Mouse (Mus musculus): Measurements from ENCODE around the gene Adra2a. TPM values are rescaled to one million over a fixed set of nuclear protein-coding genes. Genes with fewer than 3 reads are reported as not detected.

Gene Adra2a
- 10 to 100 TPM; 10.8 to 13.9 (median 13.1) TPM for total RNA-seq (2022)

DNA sequence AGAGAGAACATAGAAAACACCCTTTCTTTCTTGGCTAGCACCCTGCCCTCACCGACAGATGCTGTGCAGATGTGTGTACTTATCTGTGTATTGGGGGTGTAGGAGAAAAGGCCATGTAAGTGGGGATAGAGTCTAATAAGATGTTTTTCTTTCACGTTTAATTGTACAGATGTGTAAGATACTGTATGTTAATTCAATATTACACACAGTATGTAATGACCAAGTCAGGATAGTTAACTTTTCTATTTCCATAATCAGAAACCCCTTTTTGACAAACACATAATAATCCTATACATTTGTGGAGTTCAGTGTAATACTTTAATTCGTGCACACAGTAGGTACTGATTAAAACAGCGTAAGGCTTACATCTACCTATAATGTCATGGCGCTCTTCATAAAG, at the start of gene Adra2a:
Gene Adra2a (plus strand): TSS at position 301 of the 400 bp plus-strand sequence.
- no peak for DNase-seq (ENCODE audit: low spot score in 2 of 2)

DNA sequence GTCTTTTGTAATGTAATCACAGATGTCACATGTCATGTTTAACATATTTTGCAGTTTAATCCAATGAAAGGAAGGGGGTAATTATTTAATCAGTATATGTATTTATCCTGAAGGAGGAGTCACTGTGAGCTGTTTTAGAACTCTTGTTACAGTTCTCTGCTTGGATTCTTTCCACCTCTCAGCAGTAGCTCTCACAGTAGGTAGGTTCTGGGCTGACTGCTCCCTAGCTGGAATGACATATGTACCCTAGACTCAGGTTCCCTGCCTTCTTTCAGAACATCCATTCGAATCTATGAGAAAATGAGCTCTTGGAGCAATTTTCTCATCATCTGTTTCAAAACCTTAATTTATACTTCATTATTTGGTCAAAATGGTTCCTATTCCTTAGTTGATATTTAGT, 49.7 kb upstream of the Adra2a start:
- DNase-seq (ENCODE audit: low spot score in 2 of 2): no peak

GRCm38 (mm10) chr19:54010973-54011372, 33.0 kb upstream of the Adra2a start:
- DNase-seq (ENCODE audit: low spot score in 2 of 2): no peak

- DNase-seq (ENCODE audit: low spot score in 2 of 2): no peak
These were observed 29.0 kb upstream of the Adra2a start for GRCm38 (mm10) chr19:54014999-54015398.

GRCm38 (mm10) chr19:54015503-54015902, 28.4 kb upstream of the Adra2a start:
- DNase-seq (ENCODE audit: low spot score in 2 of 2): no peak

- no peak for DNase-seq (ENCODE audit: low spot score in 2 of 2)
These were observed 8.9 kb upstream of the Adra2a start for GRCm38 (mm10) chr19:54035100-54035499.

DNA sequence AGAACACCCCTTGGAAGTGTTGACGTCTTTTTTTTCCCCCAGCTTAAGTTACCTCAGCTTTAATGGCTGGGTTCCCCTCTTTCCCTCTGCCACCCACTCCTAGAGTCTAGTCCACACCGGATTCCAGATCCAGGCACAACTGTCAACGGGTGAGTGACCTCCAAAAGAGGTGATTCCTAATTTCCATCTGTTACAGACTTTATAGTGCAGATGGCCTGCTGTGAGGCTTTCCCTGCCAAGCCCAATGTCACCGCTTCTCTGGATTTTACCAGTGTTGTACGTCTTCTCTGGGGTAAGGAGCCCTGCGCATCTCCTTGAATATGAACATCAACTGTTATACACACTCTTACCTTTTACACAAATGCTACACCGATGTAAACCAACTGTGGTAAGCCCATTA, 4.5 kb upstream of the Adra2a start:
- DNase-seq (ENCODE audit: low spot score in 2 of 2): no peak

DNA sequence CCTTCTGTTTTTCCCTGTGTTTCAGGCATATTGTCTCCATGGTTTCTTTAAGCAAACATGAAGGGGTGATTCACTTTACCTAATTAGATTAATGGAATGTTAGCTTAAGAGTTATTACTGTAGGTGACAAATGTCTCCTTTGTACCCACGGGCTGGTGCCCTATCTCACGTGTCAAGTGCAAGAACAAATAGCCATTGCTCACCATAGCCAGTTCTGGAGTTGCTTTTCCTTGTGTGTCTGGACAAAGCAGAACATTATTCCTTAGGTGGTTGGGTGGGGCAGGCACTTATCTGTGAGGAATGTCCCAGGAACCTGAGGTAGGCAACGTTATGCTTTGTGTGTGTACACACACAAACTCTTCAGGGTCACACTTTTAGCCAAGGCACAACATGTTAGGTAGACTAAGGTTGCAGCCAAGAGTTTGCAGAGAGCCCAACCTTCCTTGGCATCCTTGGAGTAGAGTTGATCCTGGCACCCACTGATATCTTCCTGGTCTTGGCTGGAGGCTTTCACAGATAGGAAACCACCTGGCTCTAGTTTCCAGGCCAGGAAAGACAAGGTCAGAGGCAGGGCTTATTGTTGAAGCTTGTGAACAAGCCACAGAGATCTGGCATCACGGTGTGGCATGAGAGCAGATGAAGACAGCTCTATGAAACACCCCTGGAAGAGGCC, 3.5 kb upstream of the Adra2a start:
- DNase-seq (ENCODE audit: low spot score in 2 of 2): no peak

DNA sequence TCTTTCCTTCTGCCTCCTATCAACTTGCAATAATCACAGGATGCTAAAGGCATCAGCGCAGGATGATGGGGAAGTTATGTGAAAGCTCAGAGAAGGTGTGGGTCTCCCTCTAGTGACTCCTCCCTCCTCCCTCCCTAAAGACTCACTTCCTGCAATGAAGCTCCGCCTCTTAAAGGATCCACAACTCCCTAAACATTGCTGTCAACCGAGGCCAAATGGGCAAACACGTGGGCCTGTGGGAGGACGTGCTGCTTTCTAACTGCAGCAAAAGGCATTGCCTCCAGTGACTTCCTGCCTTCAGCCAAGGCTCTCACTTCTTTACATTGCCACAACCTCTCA, 3.0 kb upstream of the Adra2a start:
- no peak for DNase-seq (ENCODE audit: low spot score in 2 of 2)

DNA sequence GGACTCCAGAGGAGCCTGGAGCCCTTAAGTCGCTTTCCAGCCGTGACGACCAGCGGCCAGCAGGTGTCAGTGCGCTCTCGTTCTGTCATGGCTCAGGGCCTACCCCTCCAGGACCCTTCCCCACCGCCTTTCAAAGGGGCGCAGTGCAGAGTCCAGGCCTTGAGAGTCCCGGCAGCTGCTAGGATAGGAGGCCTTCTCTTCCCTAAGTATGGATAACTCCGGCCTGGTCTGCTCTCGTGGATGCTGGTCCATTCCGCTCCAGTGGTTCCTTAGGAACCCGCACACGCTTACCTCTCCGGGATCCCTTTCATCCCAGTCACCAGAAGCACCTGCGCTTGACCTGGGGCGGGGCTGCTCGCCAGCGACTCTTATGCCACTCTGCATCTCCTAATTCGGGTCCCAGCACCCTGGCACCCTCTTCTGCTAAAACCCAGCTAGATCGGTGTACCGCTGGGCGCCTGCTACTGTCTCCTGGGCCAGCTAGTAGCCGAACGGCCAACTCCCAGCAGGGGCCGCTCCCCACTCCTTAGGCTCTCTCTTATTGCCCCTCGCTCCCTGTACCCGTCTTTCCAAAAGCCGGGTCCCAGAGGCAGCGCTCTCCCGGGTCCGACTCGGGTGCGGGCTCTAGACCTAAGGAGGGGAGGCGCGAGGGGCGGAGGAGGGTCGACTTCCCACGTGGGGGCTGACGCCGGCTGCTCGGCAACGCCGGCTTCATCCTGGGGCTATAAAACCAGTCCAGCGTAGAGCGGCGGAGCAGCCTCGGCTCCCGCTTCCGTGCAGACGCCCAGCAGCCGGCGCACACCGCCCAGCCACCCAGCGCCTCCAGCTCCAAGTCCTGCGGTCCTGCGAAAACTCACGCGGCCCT, 788 bp downstream of the Adra2a start:
- DNase-seq (ENCODE audit: low spot score in 2 of 2): peak; percentile 38 to 77

GRCm38 (mm10) chr19:54045412-54045811, 1.5 kb downstream of the Adra2a start:
- DNase-seq (ENCODE audit: low spot score in 2 of 2): no peak

DNA sequence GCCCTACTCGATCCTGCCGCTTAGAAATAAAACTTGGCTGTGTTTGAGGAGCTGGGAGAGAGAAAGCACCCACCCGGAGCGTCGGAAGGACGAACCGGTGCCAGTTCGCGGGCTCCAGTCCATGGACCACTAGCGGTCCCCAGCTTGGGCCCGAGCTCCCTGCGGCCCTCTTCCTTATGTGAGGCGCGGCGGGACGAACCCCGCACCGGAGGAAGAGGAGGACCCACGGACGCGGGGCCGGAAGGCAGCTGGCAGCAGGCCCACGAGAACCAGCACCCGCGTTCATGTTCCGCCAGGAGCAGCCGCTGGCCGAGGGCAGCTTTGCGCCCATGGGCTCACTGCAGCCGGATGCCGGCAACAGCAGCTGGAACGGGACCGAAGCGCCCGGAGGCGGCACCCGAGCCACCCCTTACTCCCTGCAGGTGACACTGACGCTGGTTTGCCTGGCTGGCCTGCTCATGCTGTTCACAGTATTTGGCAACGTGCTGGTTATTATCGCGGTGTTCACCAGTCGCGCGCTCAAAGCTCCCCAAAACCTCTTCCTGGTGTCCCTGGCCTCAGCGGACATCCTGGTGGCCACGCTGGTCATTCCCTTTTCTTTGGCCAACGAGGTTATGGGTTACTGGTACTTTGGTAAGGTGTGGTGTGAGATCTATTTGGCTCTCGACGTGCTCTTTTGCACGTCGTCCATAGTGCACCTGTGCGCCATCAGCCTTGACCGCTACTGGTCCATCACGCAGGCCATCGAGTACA, 2.2 kb downstream of the Adra2a start:
- DNase-seq (ENCODE audit: low spot score in 2 of 2): no peak

GRCm38 (mm10) chr19:54046684-54047070, 2.7 kb downstream of the Adra2a start:
- DNase-seq (ENCODE audit: low spot score in 2 of 2): no peak

DNA sequence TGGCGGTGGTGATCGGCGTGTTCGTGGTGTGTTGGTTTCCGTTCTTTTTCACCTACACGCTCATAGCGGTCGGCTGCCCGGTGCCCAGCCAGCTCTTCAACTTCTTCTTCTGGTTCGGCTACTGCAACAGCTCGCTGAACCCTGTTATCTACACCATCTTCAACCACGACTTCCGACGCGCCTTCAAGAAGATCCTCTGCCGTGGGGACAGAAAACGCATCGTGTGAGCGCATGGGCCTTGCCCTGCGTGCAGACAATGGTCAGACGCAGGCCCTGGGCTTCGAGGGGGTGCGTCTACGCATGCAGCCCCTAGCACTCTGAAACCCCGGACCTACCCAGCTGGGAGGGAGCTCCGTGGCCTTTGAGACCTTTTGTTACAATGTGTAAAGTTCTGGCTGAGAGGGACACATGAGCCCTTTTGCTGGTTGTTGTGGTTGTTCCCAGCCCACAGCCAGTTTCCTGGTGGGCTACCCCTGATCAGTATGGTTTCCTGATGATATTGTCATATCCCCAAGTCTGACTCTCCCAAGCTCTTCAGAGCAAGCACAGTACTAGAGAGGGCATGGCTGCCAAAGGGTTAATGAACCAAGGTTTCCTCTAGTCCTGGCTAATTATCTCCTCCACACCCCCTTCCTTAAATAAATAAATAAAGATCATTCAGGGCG, 3.6 kb downstream of the Adra2a start:
- no peak for DNase-seq (ENCODE audit: low spot score in 2 of 2)

- no peak for DNase-seq (ENCODE audit: low spot score in 2 of 2)
These were observed 4.4 kb downstream of the Adra2a start for GRCm38 (mm10) chr19:54048161-54048885.

GRCm38 (mm10) chr19:54051651-54052050, 7.7 kb downstream of the Adra2a start:
- no peak for DNase-seq (ENCODE audit: low spot score in 2 of 2)

- no peak for DNase-seq (ENCODE audit: low spot score in 2 of 2)
These were observed 11.9 kb downstream of the Adra2a start for GRCm38 (mm10) chr19:54055845-54056244.

- no peak for DNase-seq (ENCODE audit: low spot score in 2 of 2)
These were observed 24.5 kb downstream of the Adra2a start for GRCm38 (mm10) chr19:54068447-54068846.

DNA sequence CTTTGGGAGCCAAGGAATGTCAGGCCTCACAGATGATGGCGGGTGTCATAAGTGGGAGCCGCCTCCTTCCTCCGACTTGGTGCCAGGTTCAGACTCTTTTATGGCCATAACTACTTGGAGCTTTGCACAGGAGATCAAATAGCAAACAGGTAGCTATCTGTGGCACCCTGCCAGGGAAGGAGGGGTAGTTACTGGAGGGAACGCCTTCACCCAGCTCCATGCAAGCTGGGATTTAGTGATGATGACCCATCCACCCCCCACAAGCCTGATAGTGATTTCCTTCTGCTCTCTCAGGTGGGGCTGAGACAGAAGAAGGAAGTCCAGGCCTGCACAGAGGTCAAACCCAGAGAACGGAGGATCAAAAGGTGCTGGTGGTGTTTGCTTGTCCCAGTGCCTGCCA, 26.6 kb downstream of the Adra2a start:
- no peak for DNase-seq (ENCODE audit: low spot score in 2 of 2)

GRCm38 (mm10) chr19:54072233-54072800, 28.4 kb downstream of the Adra2a start:
- no peak for DNase-seq (ENCODE audit: low spot score in 2 of 2)
